ENCODE assay signal across 20 mouse cellular contexts in genomic region chr1:40129321-40129720, GRCm38 (mm10). TPM values are rescaled to one million over a fixed set of nuclear protein-coding genes. Genes with fewer than 3 reads are reported as not detected.
"Had no signal": no experiment of that assay in that cellular context is flagged by ENCODE, and none has a peak within 500 bp of the region (broad histone marks: within the 10 kb centered on the region; RNA-seq: fewer than 3 reads in every experiment).

No protein-coding gene starts in this region.

- H3K9ac ChIP-seq: limb, embryonic 12.5 days; limb, embryonic 15.5 days; liver, embryonic 14.5 days; liver, postnatal 0 days; lung, embryonic 14.5 days; midbrain, embryonic 13.5 days had no signal

- H3K36me3 ChIP-seq: limb, embryonic 12.5 days; limb, embryonic 15.5 days; midbrain, embryonic 13.5 days had no signal

- ATAC-seq: liver, postnatal 0 days; lung, postnatal 0 days; midbrain, embryonic 13.5 days had no signal

- H3K4me1 ChIP-seq: limb, embryonic 12.5 days; limb, embryonic 15.5 days; midbrain, embryonic 13.5 days had no signal

- H3K9me3 ChIP-seq: limb, embryonic 12.5 days; limb, embryonic 15.5 days; midbrain, embryonic 13.5 days had no signal

- H3K27ac ChIP-seq: limb, embryonic 12.5 days; limb, embryonic 15.5 days; liver, embryonic 14.5 days; macrophage; midbrain, embryonic 13.5 days; stomach, postnatal 0 days had no signal

- H3K4me2 ChIP-seq: limb, embryonic 12.5 days; limb, embryonic 15.5 days; liver, embryonic 11.5 days; lung, embryonic 14.5 days; midbrain, embryonic 13.5 days had no signal

- H3K27me3 ChIP-seq: limb, embryonic 12.5 days; limb, embryonic 15.5 days; midbrain, embryonic 13.5 days had no signal

- H3K4me3 ChIP-seq: limb, embryonic 12.5 days; limb, embryonic 15.5 days; midbrain, embryonic 13.5 days had no signal

- DNase-seq: kidney, adult 18-20 months; kidney, postnatal 14 days; left cerebral cortex, postnatal 4 days; liver, postnatal 0 days; lung, embryonic 14.5 days; right cerebral cortex, adult 18-20 months; right cerebral cortex, postnatal 25 days; spleen, adult 18-20 months; thymus, adult 2 months; thymus, postnatal 14 days had no signal

RNA-seq across cellular contexts. Expression of gene Il1r2, which starts 55.4 kb away (rescaled TPM):
- polyA plus RNA-seq: kidney, embryonic 14.5 days; neural tube, embryonic 11.5 days had no signal
